Mouse (Mus musculus) testis, adult 2 months (tissue): ENCODE measurements at regions not wholly inside any gene's neighbourhood (a gene's known extent, or its start where the extent isn't known, plus 50 kb on each side); places are given as distances from the start of the nearest gene placed in this dataset.

Experiments used
- CTCF ChIP-seq: fragments of 200-500 bp; IDR thresholded peaks from 2 replicates; pipeline ENCODE4 v1.5.1; 2012; ENCODE audit warnings: low read depth, mild to moderate bottlenecking, inconsistent platforms, low read length, moderate library complexity; ENCODE audit not compliant: control insufficient read depth, insufficient read depth, insufficient replicate concordance
- POLR2A ChIP-seq: fragments of 200-500 bp; IDR thresholded peaks from 2 replicates; pipeline ENCODE4 v1.6.1; 2012; ENCODE audit warnings: low read depth, mild to moderate bottlenecking, inconsistent platforms, low read length, moderate library complexity; ENCODE audit not compliant: control insufficient read depth

DNA sequence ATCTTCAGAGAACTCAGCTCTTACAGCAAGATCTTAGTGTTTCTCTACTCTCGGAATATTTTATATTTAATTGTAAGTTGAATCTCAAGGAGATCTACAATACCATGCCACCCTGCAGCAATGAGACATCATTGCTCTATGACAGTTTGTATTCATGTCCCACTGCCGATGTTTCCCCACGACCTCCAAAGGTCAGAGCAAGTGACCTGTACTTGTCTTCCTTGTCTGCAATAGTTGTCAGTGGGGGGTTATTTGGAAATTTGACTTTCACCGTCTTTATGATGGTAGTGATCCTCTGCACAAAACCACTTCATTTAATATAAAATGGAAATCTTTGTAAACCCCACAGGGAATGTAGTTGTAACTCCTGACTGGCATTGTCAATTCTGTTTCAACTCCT lies 992.0 kb downstream of the Car8 start:
- TF ChIP-seq POLR2A (no peak), CTCF (no peak)
